Mouse (Mus musculus) cerebellum, adult 2 months (tissue): ENCODE data around the gene Tmem165. TPM values are rescaled to one million over a fixed set of nuclear protein-coding genes. Genes with fewer than 3 reads are reported as not detected.

ENCODE experiments used
- DNase-seq, 2 experiments: peaks; one replicate each; pipeline ENCODE4 v3.0.0; 2021
- H3K27ac ChIP-seq: fragments of 200-500 bp; 2 replicates; pipeline ENCODE4 v1.5.1; 2012; ENCODE audit warnings: low read length, control low read depth, inconsistent platforms; ENCODE audit not compliant: insufficient read depth
- H3K27me3 ChIP-seq: fragments of 200-500 bp; 2 replicates; pipeline ENCODE4 v1.6.1; 2012; ENCODE audit warnings: inconsistent platforms, mild to moderate bottlenecking, low read length, moderate library complexity; ENCODE audit not compliant: control insufficient read depth, insufficient read depth
- H3K4me1 ChIP-seq: fragments of 200-500 bp; 2 replicates; pipeline ENCODE4 v1.6.1; 2011; ENCODE audit warnings: low read length; ENCODE audit not compliant: control insufficient read depth, insufficient read depth
- H3K4me3 ChIP-seq: fragments of 200-500 bp; replicated peaks from 2 replicates; pipeline ENCODE3; 2011; ENCODE audit warnings: mild to moderate bottlenecking, low read depth, low read length, control low read depth; ENCODE audit not compliant: insufficient read depth
- CTCF ChIP-seq: fragments of 200-500 bp; IDR thresholded peaks from 2 replicates; pipeline ENCODE4 v1.5.1; 2011; ENCODE audit warnings: low read depth, mild to moderate bottlenecking, control low read depth, low read length, moderate library complexity, borderline replicate concordance; ENCODE audit not compliant: insufficient read depth
- POLR2A ChIP-seq: fragments of 200-500 bp; IDR thresholded peaks from 2 replicates; pipeline ENCODE4 v1.6.1; 2011; ENCODE audit warnings: low read length, control low read depth, borderline replicate concordance; ENCODE audit not compliant: insufficient read depth
- WGBS: fragments of 180-500 bp; shearing (Covaris S2); methylation state at CpG from one replicate; pipeline ENCODE4 v1.1.7; 2018; 5-methylcytosine and 5-hydroxymethylcytosine counted together
- polyA plus RNA-seq: library from polyadenylated mRNA; depleted of rRNA; stranded (reverse); fragments of >200 nt; gene quantifications from 2 replicates; pipeline ENCODE4 v1.2.3, GENCODE M21; 2012

The Tmem165 gene
- polyA plus RNA-seq, 1 experiment, result 37.5 TPM

GRCm38 (mm10) chr5:76208066-76208465, 24.4 kb downstream of the Tmem165 start:
- Histone ChIP-seq H3K4me1 (no peaks in the 10 kb centered on the region), H3K27me3 (no peaks in the 10 kb centered on the region), H3K27ac (no peak overlapping the region), H3K4me3 (no peak overlapping the region)
- TF ChIP-seq CTCF, result no peak
- no peak for TF ChIP-seq POLR2A
- DNase-seq, result no peak
- WGBS, result 74% methylated on average over 5 of the region's 5 CpGs

GRCm38 (mm10) chr5:76216691-76217090, 33.0 kb downstream of the Tmem165 start:
- WGBS, result 60% methylated on average over 6 of the region's 6 CpGs

GRCm38 (mm10) chr5:76231171-76231855, 47.6 kb downstream of the Tmem165 start:
- TF ChIP-seq CTCF, result no peak
- TF ChIP-seq POLR2A, result no peak
- Histone ChIP-seq H3K27ac (no peak overlapping the region), H3K27me3 (no peaks in the 10 kb centered on the region), H3K4me3 (no peak overlapping the region), H3K4me1 (no peaks in the 10 kb centered on the region)
- WGBS, result 91% methylated on average over 13 of the region's 13 CpGs
- no peak for DNase-seq

More at GRCm38 (mm10) chr5:76216691-76217090, 33.0 kb downstream of the Tmem165 start:
- Histone ChIP-seq H3K27ac (no peak overlapping the region), H3K4me1 (no peaks in the 10 kb centered on the region), H3K27me3 (no peaks in the 10 kb centered on the region), H3K4me3 (no peak overlapping the region)
- no peak for TF ChIP-seq CTCF
- no peak for TF ChIP-seq POLR2A
- no peak for DNase-seq

GRCm38 (mm10) chr5:76243274-76243673, 59.6 kb downstream of the Tmem165 start:
- WGBS, result 85% methylated on average over 3 of the region's 3 CpGs
- Histone ChIP-seq H3K27me3 (no peaks in the 10 kb centered on the region), H3K4me1 (no peaks in the 10 kb centered on the region), H3K27ac (no peak overlapping the region), H3K4me3 (no peak overlapping the region)
- DNase-seq, result no peak
- TF ChIP-seq POLR2A (no peak), CTCF (no peak)

GRCm38 (mm10) chr5:76243929-76244328, 60.2 kb downstream of the Tmem165 start:
- 97% methylated on average over 4 of the region's 4 CpGs for WGBS
- DNase-seq, result no peak
- no peak for TF ChIP-seq POLR2A
- no peak for TF ChIP-seq CTCF

GRCm38 (mm10) chr5:76244430-76244829, 60.8 kb downstream of the Tmem165 start:
- no peak for DNase-seq
- no peak overlapping the region for H3K4me3 ChIP-seq
- TF ChIP-seq POLR2A (no peak), CTCF (no peak)
- no peaks in the 10 kb centered on the region for H3K4me1 ChIP-seq
- no peak overlapping the region for H3K27ac ChIP-seq
- 94% methylated on average over 10 of the region's 10 CpGs for WGBS
- H3K27me3 ChIP-seq, result no peaks in the 10 kb centered on the region

More at GRCm38 (mm10) chr5:76243929-76244328, 60.2 kb downstream of the Tmem165 start:
- no peak overlapping the region for H3K27ac ChIP-seq
- no peaks in the 10 kb centered on the region for H3K4me1 ChIP-seq
- H3K4me3 ChIP-seq, result no peak overlapping the region
- no peaks in the 10 kb centered on the region for H3K27me3 ChIP-seq

GRCm38 (mm10) chr5:76245419-76245818, 61.7 kb downstream of the Tmem165 start:
- TF ChIP-seq POLR2A (no peak), CTCF (no peak)
- Histone ChIP-seq H3K27me3 (no peaks in the 10 kb centered on the region), H3K4me3 (no peak overlapping the region), H3K4me1 (no peaks in the 10 kb centered on the region), H3K27ac (no peak overlapping the region)
- DNase-seq, result no peak
- 69% methylated on average over 3 of the region's 3 CpGs for WGBS

GRCm38 (mm10) chr5:76246539-76246938, 62.9 kb downstream of the Tmem165 start:
- H3K27ac ChIP-seq, result no peak overlapping the region
- no peaks in the 10 kb centered on the region for H3K4me1 ChIP-seq
- TF ChIP-seq CTCF (no peak), POLR2A (no peak)
- no peaks in the 10 kb centered on the region for H3K27me3 ChIP-seq
- no peak for DNase-seq
- no peak overlapping the region for H3K4me3 ChIP-seq
